Mouse (Mus musculus) liver, postnatal 0 days (tissue): Measurements from ENCODE around the gene Ddx28. TPM values are rescaled to one million over a fixed set of nuclear protein-coding genes. Genes with fewer than 3 reads are reported as not detected.
"Not testable (repeated sequence)": the region's sequence is repeated elsewhere in the genome, so short reads cannot be mapped to it uniquely, and the experiment has no call there.

Experiments
- ATAC-seq: fragments of 200-750 bp; cut with Nextera tagmentation; 2 replicates; pipeline ENCODE4 v1.8.0; 2017; ENCODE audit warnings: mild to moderate bottlenecking, moderate library complexity
- DNase-seq: peaks from one replicate; pipeline ENCODE4 v3.0.0-alpha.2; 2016
- H3K27ac ChIP-seq: fragments of 300-500 bp; sonication (generic); 2 replicates; pipeline ENCODE4 v1.5.1; 2014; ENCODE audit warnings: antibody characterized with exemption, moderate library complexity, mild to moderate bottlenecking, low read depth
- H3K27me3 ChIP-seq: fragments of 300-500 bp; sonication (generic); 2 replicates; pipeline ENCODE4 v1.6.1; 2014; ENCODE audit warnings: low read length, control low read depth, mixed read lengths; ENCODE audit not compliant: insufficient read depth
- H3K36me3 ChIP-seq: fragments of 300-500 bp; sonication (generic); replicated peaks from 2 replicates; pipeline ENCODE4 v1.6.1; 2014; ENCODE audit warnings: mild to moderate bottlenecking, control low read depth, low read length, moderate library complexity, mixed read lengths; ENCODE audit not compliant: insufficient read depth
- H3K4me1 ChIP-seq: fragments of 300-500 bp; sonication (generic); 2 replicates; pipeline ENCODE4 v1.6.1; 2014; ENCODE audit warnings: antibody characterized with exemption, mild to moderate bottlenecking, control low read depth; ENCODE audit not compliant: insufficient read depth
- H3K4me2 ChIP-seq: fragments of 300-500 bp; sonication (generic); 2 replicates; pipeline ENCODE4 v1.6.1; 2014; ENCODE audit warnings: low read depth, mild to moderate bottlenecking, low read length, moderate library complexity, mixed read lengths
- H3K4me3 ChIP-seq: fragments of 300-500 bp; sonication (generic); 2 replicates; pipeline ENCODE4 v1.5.1; 2014; ENCODE audit warnings: low read depth, low read length
- H3K9ac ChIP-seq: fragments of 300-500 bp; sonication (generic); replicated peaks from 2 replicates; pipeline ENCODE4 v1.6.1; 2014; ENCODE audit warnings: mild to moderate bottlenecking, moderate library complexity
- H3K9me3 ChIP-seq: fragments of 300-500 bp; sonication (generic); 2 replicates; pipeline ENCODE4 v1.6.1; 2016; ENCODE audit warnings: mild to moderate bottlenecking, control low read depth, low read length, mixed read lengths
- CTCF ChIP-seq: sonication (generic); IDR thresholded peaks from 2 replicates; pipeline ENCODE4 v1.5.1; 2016; ENCODE audit warnings: antibody characterized with exemption, low read depth
- EP300 ChIP-seq: IDR thresholded peaks from 2 replicates; pipeline ENCODE4 v1.6.1; 2016; ENCODE audit warnings: antibody characterized with exemption, low read depth, mild to moderate bottlenecking
- WGBS: fragments of 180-500 bp; shearing (Covaris S2); extraction: QIAGEN DNeasy Blood & Tissue Kit; methylation state at CpG from one replicate; pipeline ENCODE4 v1.1.7; 2014; ENCODE audit not compliant: insufficient replicate concordance; 5-methylcytosine and 5-hydroxymethylcytosine counted together
- polyA plus RNA-seq: library from polyadenylated mRNA; unstranded; fragments of >200 nt; fragmentation: Nextera tagmentation; extraction: Ambion mirVana; gene quantifications from 2 replicates; pipeline ENCODE4 v1.2.1, GENCODE M21; 2015

The Ddx28 gene
- polyA plus RNA-seq, 1 experiment from 2014 or later = 14.7 TPM

DNA sequence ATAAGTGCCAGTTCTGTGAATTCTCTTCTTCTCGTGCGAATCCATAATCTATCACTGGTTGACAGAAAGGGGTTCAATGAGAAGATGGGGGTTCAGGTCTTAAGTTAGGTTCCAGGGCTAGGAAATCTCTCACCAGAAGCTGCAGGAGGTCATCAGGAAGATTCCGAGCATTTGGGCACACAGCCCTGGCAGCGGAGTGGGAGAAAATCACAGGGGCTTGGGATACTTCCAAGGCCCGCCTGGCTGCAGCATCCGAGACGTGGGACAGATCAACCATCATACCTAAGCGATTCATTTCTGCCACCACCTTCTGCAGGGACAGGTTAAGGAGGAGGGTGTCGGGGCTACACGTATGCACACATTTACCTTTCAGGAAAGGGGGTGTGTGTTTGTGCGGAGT is 23.1 kb downstream of the Ddx28 start:
- Histone ChIP-seq H3K9me3 (no peaks in the 10 kb centered on the region), H3K4me3 (no peak overlapping the region), H3K27ac (no peak overlapping the region), H3K36me3 (no peaks in the 10 kb centered on the region), H3K27me3 (no peaks in the 10 kb centered on the region), H3K4me1 (peaks cover 6% of the 10 kb centered on the region; the same call in 1 of the 2 replicates), H3K9ac (no peak overlapping the region), H3K4me2 (no peak overlapping the region)
- DNase-seq = no peak
- 80% methylated on average over 11 of the region's 11 CpGs for WGBS
- no peak for ATAC-seq
- TF ChIP-seq CTCF (no peak), EP300 (no peak)

DNA sequence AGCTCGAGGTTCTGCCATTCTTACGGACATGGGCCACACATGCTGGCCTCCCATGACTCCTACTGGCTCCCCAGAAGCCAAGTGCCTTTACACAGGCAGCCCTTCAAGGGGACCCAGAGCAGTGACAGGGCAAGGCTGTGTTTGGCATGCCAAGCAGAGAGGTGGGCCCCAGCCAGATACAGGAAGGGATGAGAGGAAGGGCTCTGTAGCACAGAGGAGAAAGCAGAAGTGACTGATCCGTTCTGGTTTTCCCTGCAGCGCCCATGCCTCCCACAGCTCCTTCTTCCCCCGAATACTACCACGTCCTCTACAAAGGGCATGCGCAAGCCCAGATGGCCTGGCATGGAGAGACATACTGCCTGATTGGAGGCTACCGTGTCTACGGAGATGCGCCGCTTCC is 28.3 kb downstream of the Ddx28 start:
- H3K4me2 ChIP-seq, H3K27ac ChIP-seq, H3K9me3 ChIP-seq, H3K4me1 ChIP-seq, H3K27me3 ChIP-seq, H3K4me3 ChIP-seq, H3K36me3 ChIP-seq, H3K9ac ChIP-seq, ATAC-seq, DNase-seq: not testable (repeated sequence)
- WGBS = 41% methylated on average over 10 of the region's 11 CpGs

DNA sequence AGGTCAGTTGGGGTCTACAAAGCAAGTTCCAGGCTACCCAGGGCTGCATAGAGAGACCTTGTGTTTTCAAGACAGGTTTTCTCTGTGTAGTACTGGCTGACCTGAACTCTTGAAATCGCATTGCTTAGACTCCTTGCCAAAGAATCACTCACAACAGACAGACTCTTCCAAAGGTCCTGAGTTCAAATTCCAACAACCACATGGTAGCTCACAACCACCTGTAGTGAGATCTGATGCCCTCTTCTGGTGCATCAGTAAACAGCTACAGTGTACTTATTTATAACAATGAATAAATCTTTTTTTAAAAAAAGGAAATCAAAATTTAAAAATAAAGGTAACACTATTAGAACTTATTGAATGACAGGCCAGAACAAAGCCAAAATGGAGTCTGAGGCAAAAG is 30.5 kb downstream of the Ddx28 start:
- 89% methylated on average over 1 of the region's 1 CpGs for WGBS
- TF ChIP-seq CTCF (peak; percentile 29; the same call in 1 of the 2 replicates), EP300 (no peak)
- no peak for ATAC-seq
- Histone ChIP-seq H3K27ac (no peak overlapping the region), H3K9ac (no peak overlapping the region), H3K4me3 (no peak overlapping the region), H3K9me3 (no peaks in the 10 kb centered on the region), H3K4me2 (no peak overlapping the region), H3K36me3 (no peaks in the 10 kb centered on the region), H3K4me1 (no peaks in the 10 kb centered on the region; the same call in 1 of the 2 replicates), H3K27me3 (no peaks in the 10 kb centered on the region)
- DNase-seq = no peak

DNA sequence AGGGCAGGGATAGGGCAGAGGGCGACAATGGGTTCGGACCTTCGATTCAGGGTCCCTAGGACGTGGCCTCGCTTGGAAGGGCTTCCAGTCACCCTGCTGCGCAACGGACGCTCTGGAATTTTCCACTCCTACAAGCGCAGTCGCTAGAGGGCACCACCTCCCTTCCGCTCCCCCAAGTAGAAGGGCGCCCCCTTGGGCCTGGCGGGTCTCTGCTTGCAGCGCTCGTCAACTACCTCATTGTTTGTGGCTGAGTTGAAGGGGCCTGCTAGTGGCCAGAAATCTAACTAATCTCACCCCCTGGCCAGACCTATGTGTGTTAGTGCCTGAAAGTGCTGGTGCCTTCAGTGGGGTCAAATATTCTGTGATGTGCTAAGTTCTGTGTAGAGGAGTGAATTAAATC is 32.4 kb downstream of the Ddx28 start, which contains the start of gene Dpep3:
Dpep3 (minus strand) TSS at position 105 of the 400 bp plus-strand sequence.
- Histone ChIP-seq H3K9ac (no peak within 1 kb of the TSS), H3K4me1 (no peaks in the 10 kb centered on the region; the same call in 1 of the 2 replicates), H3K36me3 (no peaks in the 10 kb centered on the region)

DNA sequence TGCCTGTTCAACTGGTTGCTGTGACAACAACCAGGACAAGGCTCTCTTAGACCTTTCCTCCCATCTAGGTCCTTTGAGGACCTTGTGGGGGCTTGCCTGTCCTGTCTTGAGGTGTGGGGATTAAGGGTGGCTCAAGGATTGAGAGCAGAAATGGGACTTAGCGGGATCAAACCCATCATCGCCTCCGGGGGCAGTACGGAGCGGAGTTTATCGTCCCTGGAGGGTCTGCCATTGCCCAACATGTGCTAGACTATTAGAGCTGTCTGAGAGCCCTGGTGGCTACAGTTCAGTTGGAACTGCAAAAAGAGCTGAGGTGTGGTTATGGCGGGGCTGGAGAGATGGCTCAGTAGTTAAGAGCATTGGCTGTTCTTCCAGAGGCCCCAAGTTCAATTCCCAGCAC is 36.3 kb downstream of the Ddx28 start:
- TF ChIP-seq EP300 = no peak
- TF ChIP-seq CTCF = no peak
- Histone ChIP-seq H3K9me3 (no peaks in the 10 kb centered on the region), H3K4me1 (no peaks in the 10 kb centered on the region), H3K4me2 (no peak overlapping the region), H3K4me3 (no peak overlapping the region), H3K9ac (no peak overlapping the region), H3K27ac (no peak overlapping the region), H3K36me3 (no peaks in the 10 kb centered on the region), H3K27me3 (no peaks in the 10 kb centered on the region)
- 64% methylated on average over 7 of the region's 7 CpGs for WGBS
- ATAC-seq (no peak), DNase-seq (no peak)

More for the DNA sequence above, 32.4 kb downstream of the Ddx28 start, which contains the start of gene Dpep3:
- Histone ChIP-seq H3K9me3 (no peaks in the 10 kb centered on the region), H3K27me3 (no peaks in the 10 kb centered on the region), H3K4me3 (no peak within 1 kb of the TSS), H3K4me2 (no peak within 1 kb of the TSS), H3K27ac (no peak within 1 kb of the TSS)
- no peak for ATAC-seq
- WGBS = 96% methylated on average over 15 of the region's 15 CpGs
- DNase-seq = no peak
- TF ChIP-seq CTCF = 0 out of 2 replicates have a peak, but pooled peaks have one; percentile 18
- TF ChIP-seq EP300 = no peak

DNA sequence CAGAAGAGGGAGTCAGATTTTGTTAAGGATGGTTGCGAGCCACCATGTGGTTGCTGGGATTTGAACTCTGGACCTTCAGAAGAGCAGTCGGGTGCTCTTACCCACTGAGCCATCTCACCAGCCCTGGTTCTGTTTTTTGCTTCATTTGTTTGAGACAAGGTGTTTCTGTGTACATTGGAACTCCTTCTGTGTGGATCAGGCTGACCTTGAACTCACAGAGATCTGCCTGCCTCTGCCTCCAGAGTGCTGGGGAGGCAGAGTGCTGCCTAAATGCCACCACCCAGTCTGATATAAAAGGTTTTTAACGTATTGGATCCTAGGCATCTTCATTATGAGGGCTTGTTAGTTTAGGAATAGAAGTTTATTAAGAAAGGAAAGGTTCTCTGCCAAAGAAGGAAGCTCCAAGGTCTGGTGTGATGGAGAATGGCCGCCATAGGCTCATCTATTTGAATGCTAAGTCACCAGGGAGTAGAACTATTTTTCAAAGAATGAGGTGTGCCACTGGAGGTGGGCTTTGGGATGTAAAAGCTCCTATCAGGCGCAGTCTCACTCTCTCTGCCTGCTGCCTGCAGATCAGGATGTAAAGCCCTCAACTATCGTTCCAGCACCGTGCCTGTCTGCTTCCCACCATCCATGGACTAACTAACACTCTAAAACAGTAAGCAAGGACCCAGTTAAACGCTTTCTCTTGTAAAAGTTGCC is 40.5 kb downstream of the Ddx28 start:
- H3K9me3 ChIP-seq = no peaks in the 10 kb centered on the region
- no peak overlapping the region for H3K4me2 ChIP-seq
- DNase-seq = no peak
- H3K36me3 ChIP-seq = no peaks in the 10 kb centered on the region
- 0 out of 2 replicates have a peak, but pooled peaks cover 3% of the 10 kb centered on the region for H3K27me3 ChIP-seq
- no peak for ATAC-seq
- no peak overlapping the region for H3K4me3 ChIP-seq
- WGBS = 78% methylated on average over 8 of the region's 8 CpGs
- no peak overlapping the region for H3K9ac ChIP-seq
- H3K27ac ChIP-seq = no peak overlapping the region
- H3K4me1 ChIP-seq = peaks cover 10% of the 10 kb centered on the region
- TF ChIP-seq CTCF = no peak
- no peak for TF ChIP-seq EP300
